Mouse (Mus musculus) megakaryocyte, adult 5-6 weeks (primary cell): ENCODE measurements around the gene Marcksl1. TPM values are rescaled to one million over a fixed set of nuclear protein-coding genes. Genes with fewer than 3 reads are reported as not detected.
"Not testable (repeated sequence)": the region's sequence is repeated elsewhere in the genome, so short reads cannot be mapped to it uniquely, and the experiment has no call there.

Experiments
- ATAC-seq: 2 replicates; pipeline ENCODE4 v1.8.0; 2016; ENCODE audit warnings: mild to moderate bottlenecking, inconsistent platforms; ENCODE audit not compliant: poor library complexity, severe bottlenecking
- total RNA-seq, 2 experiments: library from RNA; stranded (forward) in 1 of 2; stranded (reverse) in 1 of 2; fragments of 153-499, 151-499 nt in 1 of 2; fragments of 221-1000, 200-1000 nt in 1 of 2; gene quantifications; 2 replicates each; pipeline versions ENCODE4 v1.2.3 to v1.2.4; 2015 to 2017

Gene Marcksl1
- total RNA-seq, 2 experiments from 2014 or later = 29.3 to 32.6 TPM

- no peak for ATAC-seq
These were observed 3.7 kb upstream of the Marcksl1 start for GRCm38 (mm10) chr4:129509650-129510049.

- no peak for ATAC-seq
These were observed 2.5 kb upstream of the Marcksl1 start for GRCm38 (mm10) chr4:129510723-129511412.

- no peak for ATAC-seq
These were observed 1.8 kb upstream of the Marcksl1 start for GRCm38 (mm10) chr4:129511413-129512096.

- no peak for ATAC-seq
These were observed 510 bp downstream of the Marcksl1 start for GRCm38 (mm10) chr4:129513891-129514290.

- ATAC-seq = peak; percentile 66
These were observed 1.0 kb downstream of the Marcksl1 start for GRCm38 (mm10) chr4:129514300-129514898.

- ATAC-seq = no peak
These were observed 3.5 kb downstream of the Marcksl1 start for GRCm38 (mm10) chr4:129516925-129517324.

GRCm38 (mm10) chr4:129518519-129518918 lies 5.1 kb downstream of the Marcksl1 start:
- no peak for ATAC-seq

GRCm38 (mm10) chr4:129525338-129525737 lies 12.0 kb downstream of the Marcksl1 start:
- no peak for ATAC-seq

- ATAC-seq = no peak
These were observed 12.5 kb downstream of the Marcksl1 start for GRCm38 (mm10) chr4:129525889-129526288.

- not testable (repeated sequence) for ATAC-seq
These were observed 15.5 kb downstream of the Marcksl1 start for GRCm38 (mm10) chr4:129528901-129529300.

- no peak for ATAC-seq
These were observed 26.6 kb downstream of the Marcksl1 start for GRCm38 (mm10) chr4:129540012-129540411.

GRCm38 (mm10) chr4:129541868-129542591 lies 28.6 kb downstream of the Marcksl1 start:
- ATAC-seq = no peak

- peak; percentile 98 for ATAC-seq
These were observed 29.3 kb downstream of the Marcksl1 start, which contains the start of gene Hdac1 for GRCm38 (mm10) chr4:129542592-129543141. Gene Hdac1 (minus strand): TSS chr4:129542713.

GRCm38 (mm10) chr4:129544106-129544505 lies 30.7 kb downstream of the Marcksl1 start:
- ATAC-seq = no peak

GRCm38 (mm10) chr4:129547631-129548030 lies 34.2 kb downstream of the Marcksl1 start:
- ATAC-seq = not testable (repeated sequence)

- ATAC-seq = peak; percentile 38; the same call in 1 of the 2 replicates
These were observed 35.9 kb downstream of the Marcksl1 start for GRCm38 (mm10) chr4:129549306-129549705.

- ATAC-seq = no peak
These were observed 36.9 kb downstream of the Marcksl1 start for GRCm38 (mm10) chr4:129550295-129550694.

- not testable (repeated sequence) for ATAC-seq
These were observed 41.1 kb downstream of the Marcksl1 start for GRCm38 (mm10) chr4:129554512-129554911.

- peak; percentile 57 for ATAC-seq
These were observed 42.1 kb downstream of the Marcksl1 start for GRCm38 (mm10) chr4:129555421-129555861.

GRCm38 (mm10) chr4:129555862-129556531 lies 42.6 kb downstream of the Marcksl1 start:
- peak; percentile 17; the same call in 1 of the 2 replicates for ATAC-seq
